ENCODE assay signal across 22 mouse cellular contexts in genomic region chr19:42770141-42770872, GRCm38 (mm10). TPM values are rescaled to one million over a fixed set of nuclear protein-coding genes. Genes with fewer than 3 reads are reported as not detected.
DNase-seq lines count a peak whose midpoint lies in the region; ATAC-seq and TF ChIP-seq lines count a peak whose summit lies in the region.
"Had no signal": no experiment of that assay in that cellular context is flagged by ENCODE, and none has a peak within 500 bp of the region (broad histone marks: within the 10 kb centered on the region; RNA-seq: fewer than 3 reads in every experiment).

No protein-coding gene starts in this region.

- DNase-seq in heart, embryonic 10.5 days (ENCODE audit: low spot score), result no peak
- peak; percentile 80 for DNase-seq in 3T3-L1 (ENCODE audit: low read depth, low spot score)
- DNase-seq in Patski (ENCODE audit: low read depth, low spot score), result no peak
- DNase-seq in brain, adult 2 months (ENCODE audit: low read depth, low spot score), result peak; percentile 65
- DNase-seq in embryonic facial prominence, embryonic 10.5 days (ENCODE audit: low spot score), result no peak
- no peak for DNase-seq in hindbrain, embryonic 11.5 days (ENCODE audit: low spot score)
- DNase-seq: B cell, adult 2 months; cerebellum, adult 11-12 months; cerebellum, postnatal 14 days; gastrocnemius, postnatal 10 days; heart, adult 18-20 months; layer of hippocampus, postnatal 36 days; right cerebral cortex, adult 18-20 months; thymus, postnatal 25 days had no signal

- POLR2A ChIA-PET in Patski (lab: Charles Lee), result interaction anchor here (0.6 kb wide), 1 partner anchor 9 kb away, joined by 3 read pairs; the partner anchor contains the start of gene Hps1

- no peak overlapping the region for H3K4me2 ChIP-seq in heart, embryonic 11.5 days
- H3K4me2 ChIP-seq in hindbrain, embryonic 11.5 days (replicated peaks; ENCODE audit: low read depth, low read length), result no peak overlapping the region
- H3K4me2 ChIP-seq: forebrain, embryonic 12.5 days; midbrain, embryonic 11.5 days; neural tube, embryonic 12.5 days had no signal

- no peak overlapping the region for H3K27ac ChIP-seq in heart, embryonic 11.5 days (ENCODE audit: low read depth, low read length)
- H3K27ac ChIP-seq in heart, embryonic 10.5 days, result no peak overlapping the region
- no peak overlapping the region for H3K27ac ChIP-seq in embryonic facial prominence, embryonic 10.5 days (replicated peaks)
- H3K27ac ChIP-seq in hindbrain, embryonic 11.5 days (ENCODE audit: low read depth, low read length), result no peak overlapping the region
- H3K27ac ChIP-seq: forebrain, embryonic 12.5 days; hindbrain, embryonic 10.5 days; layer of hippocampus, adult 2 months; liver, embryonic 14.5 days; macrophage; neural tube, embryonic 12.5 days had no signal

- 0 out of 2 replicates have a peak overlapping the region, but pooled peaks have one; percentile 34 for H3K9ac ChIP-seq in heart, embryonic 11.5 days (ENCODE audit: low read depth, low read length)
- no peak overlapping the region for H3K9ac ChIP-seq in hindbrain, embryonic 11.5 days (ENCODE audit: low read depth, low read length)
- H3K9ac ChIP-seq: forebrain, embryonic 12.5 days; liver, embryonic 14.5 days; neural tube, embryonic 12.5 days had no signal

- CTCF ChIA-PET in Patski (lab: Charles Lee), result interaction anchor here (1.2 to 1.4 kb wide), 2 partner anchors 9 to 10 kb away, joined by 3 to 4 read pairs; partner anchors contain the start of gene Hps1

- 0 out of 2 replicates have a peak, but pooled peaks cover 5% of the 10 kb centered on the region for H3K4me1 ChIP-seq in heart, embryonic 11.5 days (ENCODE audit: control insufficient read depth, insufficient read depth, low read length)
- H3K4me1 ChIP-seq in heart, embryonic 10.5 days, result peaks cover 17% of the 10 kb centered on the region
- H3K4me1 ChIP-seq in embryonic facial prominence, embryonic 10.5 days, result peaks cover 12% of the 10 kb centered on the region; the same call in 1 of the 2 replicates
- 0 out of 2 replicates have a peak, but pooled peaks cover 4% of the 10 kb centered on the region for H3K4me1 ChIP-seq in hindbrain, embryonic 11.5 days (replicated peaks; ENCODE audit: control insufficient read depth, insufficient read depth, low read length)
- H3K4me1 ChIP-seq: forebrain, embryonic 12.5 days had no signal

- no peak for ATAC-seq in heart, embryonic 11.5 days (replicated peaks; ENCODE audit: insufficient number of reproducible peaks, low FRiP score, low TSS enrichment)
- peak; percentile 66 for ATAC-seq in Patski
- no peak for ATAC-seq in hindbrain, embryonic 11.5 days (ENCODE audit: low FRiP score)

- H3K36me3 ChIP-seq in heart, embryonic 11.5 days (ENCODE audit: control insufficient read depth, insufficient read depth, low read length), result no peaks in the 10 kb centered on the region
- H3K36me3 ChIP-seq in heart, embryonic 10.5 days, result peaks cover 20% of the 10 kb centered on the region
- H3K36me3 ChIP-seq in embryonic facial prominence, embryonic 10.5 days (replicated peaks), result peaks cover 38% of the 10 kb centered on the region
- no peaks in the 10 kb centered on the region for H3K36me3 ChIP-seq in hindbrain, embryonic 11.5 days (ENCODE audit: control insufficient read depth, insufficient read depth, low read length)
- H3K36me3 ChIP-seq: neural tube, embryonic 12.5 days had no signal

- in situ Hi-C loops in Patski (cut with MboI; ENCODE audit: low pct_unique_long_range_greater_than_20kb), result loop anchor here (10.0 kb wide), 1 partner anchor 186 kb away; no protein-coding TSS in a partner anchor

- TF ChIP-seq CTCF in Patski (IDR thresholded peaks at IDR 0.05), result no peak

- no peaks in the 10 kb centered on the region for H3K27me3 ChIP-seq in heart, embryonic 11.5 days (ENCODE audit: control insufficient read depth, insufficient read depth, low read length)
- peaks cover 6% of the 10 kb centered on the region; the same call in 1 of the 2 replicates for H3K27me3 ChIP-seq in heart, embryonic 10.5 days (ENCODE audit: insufficient read depth, poor library complexity, severe bottlenecking)
- no peaks in the 10 kb centered on the region for H3K27me3 ChIP-seq in Patski
- no peaks in the 10 kb centered on the region for H3K27me3 ChIP-seq in embryonic facial prominence, embryonic 10.5 days (replicated peaks; ENCODE audit: low read depth, poor library complexity, severe bottlenecking)
- H3K27me3 ChIP-seq in hindbrain, embryonic 11.5 days (ENCODE audit: control insufficient read depth, insufficient read depth, low read length), result no peaks in the 10 kb centered on the region
- H3K27me3 ChIP-seq: forebrain, embryonic 12.5 days; neural tube, embryonic 12.5 days had no signal

- WGBS in heart, embryonic 11.5 days (ENCODE audit: insufficient replicate concordance), result 70% methylated on average over 23 of the region's 23 CpGs
- WGBS in heart, embryonic 10.5 days, result 72% methylated on average over 23 of the region's 23 CpGs
- WGBS in embryonic facial prominence, embryonic 10.5 days, result 79% methylated on average over 23 of the region's 23 CpGs
- 84% methylated on average over 23 of the region's 23 CpGs for WGBS in hindbrain, embryonic 11.5 days

- no peak overlapping the region for H3K4me3 ChIP-seq in heart, embryonic 11.5 days (ENCODE audit: low read depth, low read length)
- no peak overlapping the region for H3K4me3 ChIP-seq in heart, embryonic 10.5 days
- H3K4me3 ChIP-seq in embryonic facial prominence, embryonic 10.5 days, result no peak overlapping the region
- no peak overlapping the region for H3K4me3 ChIP-seq in hindbrain, embryonic 11.5 days (ENCODE audit: low read depth, low read length)
- H3K4me3 ChIP-seq: forebrain, embryonic 12.5 days; hindbrain, embryonic 10.5 days; layer of hippocampus, adult 2 months; neural tube, embryonic 12.5 days had no signal

- H3K9me3 ChIP-seq in heart, embryonic 11.5 days (replicated peaks; ENCODE audit: control insufficient read depth, low read length), result no peaks in the 10 kb centered on the region
- no peaks in the 10 kb centered on the region for H3K9me3 ChIP-seq in heart, embryonic 10.5 days
- H3K9me3 ChIP-seq in embryonic facial prominence, embryonic 10.5 days, result no peaks in the 10 kb centered on the region
- no peaks in the 10 kb centered on the region for H3K9me3 ChIP-seq in hindbrain, embryonic 11.5 days (ENCODE audit: control insufficient read depth, low read length)
- H3K9me3 ChIP-seq: forebrain, embryonic 12.5 days; hindbrain, embryonic 10.5 days; neural tube, embryonic 12.5 days had no signal

RNA-seq across cellular contexts. Expression of gene Hps1, which starts 9.5 kb away (rescaled TPM):
- polyA plus RNA-seq in heart, embryonic 11.5 days (2014; fragmentation: Nextera tagmentation; extraction: Ambion mirVana), result 8.1 and 8.2 TPM in 2 replicates
- 9.2 and 11.6 TPM in 2 replicates for polyA plus RNA-seq in heart, embryonic 10.5 days (2016; fragmentation: Nextera tagmentation; extraction: Ambion mirVana)
- polyA plus RNA-seq in Patski (2021), result 44.1 TPM
- 20.0 and 21.2 TPM in 2 replicates for polyA plus RNA-seq in embryonic facial prominence, embryonic 10.5 days (2016; fragmentation: Nextera tagmentation; extraction: Ambion mirVana)
- 9.7 and 10.6 TPM in 2 replicates for polyA plus RNA-seq in hindbrain, embryonic 11.5 days (2014; fragmentation: Nextera tagmentation; extraction: Ambion mirVana)

RNA-seq across cellular contexts. Expression of gene Pyroxd2, which starts 17.7 kb away (rescaled TPM):
- 2.3 TPM in 2 replicates for polyA plus RNA-seq in heart, embryonic 11.5 days (2014; fragmentation: Nextera tagmentation; extraction: Ambion mirVana)
- polyA plus RNA-seq in heart, embryonic 10.5 days (2016; fragmentation: Nextera tagmentation; extraction: Ambion mirVana), result 1.5 and 2.8 TPM in 2 replicates
- 0.30 TPM for polyA plus RNA-seq in Patski (2021)
- 1.00 and 1.0 TPM in 2 replicates for polyA plus RNA-seq in embryonic facial prominence, embryonic 10.5 days (2016; fragmentation: Nextera tagmentation; extraction: Ambion mirVana)
- 0.67 and 0.88 TPM in 2 replicates for polyA plus RNA-seq in hindbrain, embryonic 11.5 days (2014; fragmentation: Nextera tagmentation; extraction: Ambion mirVana)

Comparison
In these comparisons a context has a peak if more than half of its experiments do, and no peak if none do; other contexts are left out.
1. DNase-seq: peak in 3T3-L1 (single experiment) and brain, adult 2 months (single experiment); none in heart, embryonic 10.5 days (single experiment), Patski (single experiment), embryonic facial prominence, embryonic 10.5 days (single experiment) and hindbrain, embryonic 11.5 days (single experiment).